Comparison of ENCODE assay signal across 8 mouse cellular contexts in genomic region chr3:153806077-153806772, GRCm38 (mm10). TPM values are rescaled to one million over a fixed set of nuclear protein-coding genes. Genes with fewer than 3 reads are reported as not detected.
DNase-seq lines count a peak whose midpoint lies in the region; ATAC-seq and TF ChIP-seq lines count a peak whose summit lies in the region.

No protein-coding gene starts in this region.

- intact Hi-C loops in left cerebral cortex, postnatal 25 days (cut with DNase I): loop anchor here (2.0 kb wide), 1 partner anchor 147 kb away; no protein-coding TSS in a partner anchor

- H3K4me3 ChIP-seq in embryonic facial prominence, embryonic 11.5 days (ENCODE audit: low read depth, low read length): no peak overlapping the region
- no peak overlapping the region for H3K4me3 ChIP-seq in intestine, postnatal 0 days (ENCODE audit: low read depth, low read length)
- H3K4me3 ChIP-seq in midbrain, embryonic 11.5 days (ENCODE audit: low read depth, low read length): no peak overlapping the region
- no peak overlapping the region for H3K4me3 ChIP-seq in small intestine, adult 2 months (ENCODE audit: low read depth, low read length)

- H3K36me3 ChIP-seq in embryonic facial prominence, embryonic 11.5 days (replicated peaks; ENCODE audit: control insufficient read depth, insufficient read depth, low read depth, low read length): no peaks in the 10 kb centered on the region
- H3K36me3 ChIP-seq in intestine, postnatal 0 days (ENCODE audit: control insufficient read depth, insufficient read depth): no peaks in the 10 kb centered on the region
- H3K36me3 ChIP-seq in midbrain, embryonic 11.5 days (ENCODE audit: control insufficient read depth, insufficient read depth, low read length): no peaks in the 10 kb centered on the region
- H3K36me3 ChIP-seq in small intestine, adult 2 months (ENCODE audit: control insufficient read depth, insufficient read depth, low read length): no peaks in the 10 kb centered on the region

- H3K4me1 ChIP-seq in embryonic facial prominence, embryonic 11.5 days (ENCODE audit: control insufficient read depth, insufficient read depth, low read length): no peaks in the 10 kb centered on the region
- no peaks in the 10 kb centered on the region for H3K4me1 ChIP-seq in intestine, postnatal 0 days (replicated peaks; ENCODE audit: control insufficient read depth, insufficient read depth, low read length)
- peaks cover 3% of the 10 kb centered on the region for H3K4me1 ChIP-seq in midbrain, embryonic 11.5 days (ENCODE audit: control insufficient read depth, insufficient read depth, low read length)
- H3K4me1 ChIP-seq in small intestine, adult 2 months (ENCODE audit: control insufficient read depth, insufficient read depth, insufficient read length, low read length): no peaks in the 10 kb centered on the region

- no peak overlapping the region for H3K27ac ChIP-seq in embryonic facial prominence, embryonic 11.5 days (replicated peaks; ENCODE audit: low read depth, low read length)
- H3K27ac ChIP-seq in intestine, postnatal 0 days (ENCODE audit: low read depth, low read length): no peak overlapping the region
- H3K27ac ChIP-seq in midbrain, embryonic 11.5 days (ENCODE audit: low read depth, low read length): no peak overlapping the region
- H3K27ac ChIP-seq in small intestine, adult 2 months (ENCODE audit: insufficient read depth, low read depth, low read length): no peak overlapping the region

- DNase-seq in 3134 (ENCODE audit: extremely low read depth, insufficient read length, low spot score): peak; percentile 36
- DNase-seq in adrenal gland, postnatal 14 days: peak; percentile 93
- peak; percentile 99 for DNase-seq in embryonic facial prominence, embryonic 11.5 days (ENCODE audit: low spot score)
- DNase-seq in heart, adult 11 months: peak; percentile 96
- peak; percentile 96 to 97 for DNase-seq in left cerebral cortex, postnatal 25 days (ENCODE audit: low spot score in 2 of 2)
- peak; percentile 99 for DNase-seq in midbrain, embryonic 11.5 days (ENCODE audit: low spot score, missing footprints)

- peak; percentile 97 for TF ChIP-seq CTCF in intestine, postnatal 0 days (IDR thresholded peaks at IDR 0.05; ENCODE audit: low read depth)
- TF ChIP-seq CTCF in small intestine, adult 2 months (IDR thresholded peaks at IDR 0.05; ENCODE audit: extremely low read depth, insufficient read length, insufficient replicate concordance, low read depth, low read length): peak; percentile 86

- no peaks in the 10 kb centered on the region for H3K27me3 ChIP-seq in embryonic facial prominence, embryonic 11.5 days (ENCODE audit: control insufficient read depth, insufficient read depth, low read length)
- no peaks in the 10 kb centered on the region for H3K27me3 ChIP-seq in intestine, postnatal 0 days (replicated peaks; ENCODE audit: control insufficient read depth, insufficient read depth, low read length)
- H3K27me3 ChIP-seq in midbrain, embryonic 11.5 days (ENCODE audit: control insufficient read depth, insufficient read depth, low read length): no peaks in the 10 kb centered on the region
- no peaks in the 10 kb centered on the region for H3K27me3 ChIP-seq in small intestine, adult 2 months (ENCODE audit: control insufficient read depth, insufficient read depth, low read length)

- H3K9ac ChIP-seq in embryonic facial prominence, embryonic 11.5 days (replicated peaks; ENCODE audit: low read length): no peak overlapping the region
- no peak overlapping the region for H3K9ac ChIP-seq in intestine, postnatal 0 days (ENCODE audit: low read depth, low read length)
- no peak overlapping the region; the same call in 1 of the 2 replicates for H3K9ac ChIP-seq in midbrain, embryonic 11.5 days (ENCODE audit: low read length)

- no peak overlapping the region for H3K4me2 ChIP-seq in embryonic facial prominence, embryonic 11.5 days (ENCODE audit: low read depth, low read length)
- H3K4me2 ChIP-seq in intestine, postnatal 0 days (replicated peaks; ENCODE audit: low read depth): no peak overlapping the region
- no peak overlapping the region; the same call in 1 of the 2 replicates for H3K4me2 ChIP-seq in midbrain, embryonic 11.5 days

- no peak for TF ChIP-seq POLR2A in small intestine, adult 2 months (IDR thresholded peaks at IDR 0.05; ENCODE audit: low read depth, low read length)

- peak; percentile 81 for ATAC-seq in embryonic facial prominence, embryonic 11.5 days (replicated peaks; ENCODE audit: insufficient number of reproducible peaks, low FRiP score, low TSS enrichment, low read depth)
- ATAC-seq in intestine, postnatal 0 days: peak; percentile 79
- ATAC-seq in midbrain, embryonic 11.5 days (ENCODE audit: low FRiP score): peak; percentile 95

- WGBS in embryonic facial prominence, embryonic 11.5 days: 40% methylated on average over 14 of the region's 14 CpGs
- WGBS in intestine, postnatal 0 days: 35% methylated on average over 14 of the region's 14 CpGs
- WGBS in midbrain, embryonic 11.5 days: 40% methylated on average over 14 of the region's 14 CpGs
- 29% methylated on average over 14 of the region's 14 CpGs for WGBS in small intestine, adult 2 months

- no peaks in the 10 kb centered on the region for H3K9me3 ChIP-seq in embryonic facial prominence, embryonic 11.5 days (replicated peaks; ENCODE audit: control insufficient read depth, low read length)
- H3K9me3 ChIP-seq in intestine, postnatal 0 days (ENCODE audit: control insufficient read depth): no peaks in the 10 kb centered on the region
- no peaks in the 10 kb centered on the region for H3K9me3 ChIP-seq in midbrain, embryonic 11.5 days (ENCODE audit: control insufficient read depth, low read length)

RNA-seq across cellular contexts. Expression of gene Asb17, which starts 37.8 kb away (rescaled TPM):
- not detected in 2 replicates for total RNA-seq in adrenal gland, postnatal 14 days (2021)
- polyA plus RNA-seq in embryonic facial prominence, embryonic 11.5 days (2014; fragmentation: Nextera tagmentation; extraction: Ambion mirVana): 0.34 TPM in 1 of 2 replicates, not detected in the other
- polyA plus RNA-seq in intestine, postnatal 0 days (2015; fragmentation: Nextera tagmentation; extraction: Ambion mirVana): not detected in 2 replicates
- not detected for total RNA-seq in left cerebral cortex, postnatal 25 days (2021)
- polyA plus RNA-seq in midbrain, embryonic 11.5 days (2014; fragmentation: Nextera tagmentation; extraction: Ambion mirVana): 0.29 and 0.44 TPM in 2 replicates
- polyA plus RNA-seq in small intestine, adult 2 months (2012; rRNA removed): not detected in 2 replicates

Comparison
In these comparisons a context has a peak if more than half of its experiments do, and no peak if none do; other contexts are left out.
1. DNase-seq: peak in every context shown above with its lines; median percentile 99 in embryonic facial prominence, embryonic 11.5 days; 99 in midbrain, embryonic 11.5 days; 96 in left cerebral cortex, postnatal 25 days; 96 in heart, adult 11 months; 93 in adrenal gland, postnatal 14 days; 36 in 3134.